Mouse (Mus musculus): ENCODE results near the gene Gm11077.

Gm11077 gene

GRCm38 (mm10) chr6:140750371-140751080, 21.4 kb downstream of the Gm11077 start:
- DNase-seq = no peak

DNA sequence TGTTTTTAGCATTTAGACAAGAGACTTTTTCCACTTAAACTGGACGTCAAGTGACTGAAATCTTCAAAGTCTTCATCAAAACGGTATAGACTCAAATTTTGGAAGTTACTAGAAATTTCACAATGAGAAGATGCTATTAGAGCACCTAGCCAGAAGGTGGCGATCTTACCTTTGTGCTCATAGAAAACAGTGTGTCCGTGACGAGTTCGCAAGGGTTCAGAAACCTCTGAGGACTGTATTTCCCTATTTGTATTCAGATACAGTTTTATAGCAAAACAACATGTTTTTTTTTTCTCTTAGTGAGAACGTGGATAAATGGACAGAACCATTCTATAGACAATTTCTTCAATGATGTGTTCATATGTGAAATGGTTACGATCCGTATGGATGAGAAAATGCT, 37.3 kb downstream of the Gm11077 start:
- DNase-seq = peak; percentile 53

- no peak for DNase-seq
These were observed 38.2 kb downstream of the Gm11077 start for GRCm38 (mm10) chr6:140767237-140767636.

DNA sequence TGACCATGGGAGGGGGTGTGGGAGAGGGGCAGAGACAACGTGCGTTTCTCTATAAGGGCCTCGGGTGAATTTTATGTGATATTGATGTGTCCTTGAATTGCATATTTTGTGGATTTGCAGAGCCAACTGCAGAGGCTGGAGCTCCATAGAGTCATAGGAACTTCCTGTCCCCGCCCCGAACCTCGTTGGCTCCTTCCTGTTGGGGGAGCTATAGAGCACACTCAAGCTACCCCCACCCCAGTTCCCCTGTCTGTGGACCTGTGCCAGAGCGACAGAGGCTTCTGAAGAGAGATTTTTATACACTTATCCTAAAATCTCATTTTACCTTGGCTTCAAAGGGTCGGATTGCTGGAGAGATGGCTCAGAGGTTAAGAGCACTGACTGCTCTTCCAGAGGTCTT, 39.1 kb downstream of the Gm11077 start:
- DNase-seq = no peak

DNA sequence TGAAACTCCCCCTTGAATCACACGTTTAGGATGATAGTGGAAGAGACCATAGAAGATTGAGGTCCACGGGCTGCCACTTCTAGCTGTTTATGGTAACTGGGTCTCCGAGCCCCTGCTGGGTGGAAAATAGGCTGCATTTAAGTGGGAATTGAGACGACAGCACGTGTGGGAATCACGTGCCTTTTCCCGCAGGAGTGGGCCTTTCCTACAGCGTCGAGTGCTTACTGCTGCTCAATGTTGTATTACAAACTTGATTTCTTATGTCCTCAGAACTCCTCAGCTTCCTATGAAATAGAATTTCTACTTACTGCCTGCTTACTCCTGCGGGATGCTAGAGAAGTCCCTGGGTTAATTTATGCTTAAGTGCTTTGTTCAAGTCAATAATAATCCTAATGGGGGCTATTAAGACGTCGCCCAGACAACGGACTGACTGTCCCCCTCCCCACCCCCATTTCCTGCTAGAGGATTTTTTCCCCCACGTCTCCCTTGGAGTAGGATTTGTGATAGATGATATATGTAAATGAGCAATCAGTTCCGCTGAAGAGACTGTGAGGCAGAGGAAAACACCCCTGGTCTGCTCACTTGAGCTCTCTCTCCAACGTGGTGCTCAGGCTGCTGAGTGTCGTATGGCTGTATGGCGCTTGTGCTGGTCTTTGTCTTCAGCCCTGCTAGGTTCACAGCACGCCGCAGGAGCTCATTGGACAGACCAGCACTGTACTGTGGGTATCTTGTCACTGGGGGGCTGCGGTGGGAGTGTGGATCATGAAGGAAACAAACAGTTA, 40.0 kb downstream of the Gm11077 start:
- no peak for DNase-seq

DNA sequence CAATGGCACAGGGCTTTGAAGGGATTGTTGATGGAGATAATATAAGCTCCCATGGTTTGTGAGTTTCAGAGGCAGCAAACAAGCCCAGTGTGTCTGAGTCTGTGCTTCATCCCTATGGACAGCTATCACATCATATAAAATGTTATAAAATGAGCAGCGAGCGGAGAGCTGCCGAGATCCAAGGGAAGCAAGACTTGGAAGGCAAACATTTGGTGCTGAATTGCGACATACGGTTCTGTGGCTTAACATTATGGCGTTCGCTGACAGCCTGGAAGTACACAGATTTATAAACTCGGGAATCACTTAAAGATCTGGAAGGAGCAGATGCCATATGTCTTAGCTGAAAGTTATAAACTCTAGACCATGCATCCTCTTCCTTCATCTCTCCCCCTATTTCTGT, 47.2 kb downstream of the Gm11077 start:
- DNase-seq = no peak

DNA sequence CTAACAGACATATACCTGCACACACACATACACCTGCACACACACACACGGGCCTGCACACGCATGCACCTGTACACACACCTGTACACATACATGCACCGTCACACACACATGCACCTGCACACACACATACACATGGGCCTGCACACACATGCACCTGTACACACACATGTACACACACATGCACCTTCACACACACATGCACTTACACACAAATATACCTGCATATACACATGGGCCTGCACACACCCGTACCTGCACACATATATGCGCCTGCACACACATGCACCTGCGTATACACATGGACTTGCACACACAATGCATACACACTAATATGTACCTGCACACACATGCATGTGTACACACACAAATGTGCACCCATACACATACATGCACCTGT, 53.4 kb downstream of the Gm11077 start:
- no peak for DNase-seq

GRCm38 (mm10) chr6:140786058-140786457, 57.0 kb downstream of the Gm11077 start:
- DNase-seq = no peak

- DNase-seq = peak; percentile 24
These were observed 60.8 kb downstream of the Gm11077 start for GRCm38 (mm10) chr6:140789850-140790249.

DNA sequence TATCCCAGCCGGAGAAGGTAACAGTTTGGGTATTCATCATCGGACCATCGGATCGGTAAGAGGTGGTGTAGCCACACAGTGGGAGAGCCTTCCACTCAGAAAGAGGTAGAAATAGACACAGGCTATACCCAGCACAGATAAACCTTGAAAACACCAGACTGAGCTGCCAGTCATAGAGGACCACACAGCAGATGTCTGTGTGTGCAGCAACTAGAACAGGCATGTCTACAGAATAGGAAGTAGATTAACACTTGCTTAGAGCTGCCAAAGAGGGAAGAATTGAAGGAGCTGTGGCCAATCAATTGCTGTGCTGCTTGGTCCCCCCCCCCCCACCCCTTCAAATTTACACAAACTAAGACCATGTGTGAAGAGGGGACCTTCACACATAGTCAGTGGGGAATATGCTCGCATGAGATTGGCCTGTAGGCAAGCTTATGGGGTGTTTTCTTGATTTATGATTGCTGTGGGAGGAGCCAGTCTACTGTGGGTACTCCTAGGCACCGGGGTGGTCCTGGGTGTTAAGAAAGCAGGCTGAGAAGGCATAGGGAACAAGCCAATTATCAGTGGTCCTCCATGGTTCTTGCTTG, 64.7 kb downstream of the Gm11077 start:
- DNase-seq = no peak

DNA sequence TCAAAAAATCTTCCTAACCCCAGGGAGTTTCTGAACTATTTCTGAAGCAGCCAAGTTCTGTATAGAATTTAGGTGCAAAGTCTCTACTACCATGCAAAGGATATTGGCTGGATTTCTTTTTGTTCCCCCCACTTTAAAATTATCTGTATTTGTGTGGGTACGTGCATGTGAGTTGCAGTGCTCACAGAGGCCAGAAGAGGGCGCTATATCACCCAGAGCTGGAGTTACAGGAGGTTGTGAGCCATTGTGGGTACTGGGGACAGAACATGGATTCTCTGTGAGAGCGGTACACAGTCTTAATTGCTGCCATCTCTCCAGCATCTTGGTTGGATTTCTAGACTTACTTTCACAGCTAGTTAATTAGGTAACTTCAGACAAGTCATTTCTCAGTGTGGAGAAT, 69.8 kb downstream of the Gm11077 start:
- DNase-seq = peak; percentile 12

DNA sequence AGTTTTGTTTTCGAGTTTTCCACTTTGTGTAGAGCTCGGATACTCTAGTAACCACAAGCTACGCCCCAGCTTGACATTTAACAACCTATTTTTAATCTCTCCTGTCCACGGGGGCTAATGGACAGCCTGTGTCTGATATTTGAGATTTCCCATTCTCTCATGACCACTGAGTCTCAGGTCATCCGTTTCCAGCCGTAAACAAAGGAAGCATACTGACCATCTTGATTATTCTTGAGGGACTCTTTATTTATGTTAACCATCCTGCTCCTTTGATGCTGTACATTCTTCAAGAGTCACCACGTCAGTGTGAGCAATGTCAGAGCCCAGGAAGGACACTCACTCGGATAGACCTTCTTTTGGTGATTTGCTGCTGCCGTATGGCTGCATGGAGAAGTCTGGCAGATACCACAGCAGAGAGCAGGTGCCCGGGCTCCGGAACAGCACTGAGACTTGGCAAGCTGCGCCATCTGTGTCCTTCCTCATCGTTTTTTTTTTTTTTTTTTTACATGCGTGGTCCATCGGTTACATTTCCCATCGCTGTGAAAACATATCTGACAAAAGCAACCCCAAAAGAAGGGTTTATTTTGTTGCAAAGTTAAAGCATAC, 70.5 kb downstream of the Gm11077 start:
- peak; percentile 54 for DNase-seq

DNA sequence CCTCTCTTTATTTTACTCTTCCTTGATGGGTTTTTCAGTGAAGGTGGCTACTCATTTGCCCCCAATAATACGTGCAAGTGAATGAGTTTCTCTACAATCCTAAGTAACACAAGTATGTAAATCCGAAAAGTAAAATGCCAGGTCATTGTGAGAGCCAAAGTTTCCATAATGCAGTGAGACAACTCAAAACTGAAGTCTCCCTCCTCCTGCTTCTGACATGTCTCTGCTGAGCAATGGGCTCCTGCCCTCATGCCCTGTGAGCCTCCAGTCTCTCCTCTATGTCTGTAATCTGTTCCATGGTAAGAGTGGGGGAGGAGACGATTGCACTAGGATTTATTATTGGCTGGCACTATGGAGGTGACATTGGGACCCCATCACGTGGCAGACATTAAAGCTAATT, 71.5 kb downstream of the Gm11077 start:
- DNase-seq = no peak
